Mouse (Mus musculus) midbrain, embryonic 14.5 days (tissue): ENCODE results near the gene Ipp. TPM values are rescaled to one million over a fixed set of nuclear protein-coding genes. Genes with fewer than 3 reads are reported as not detected.
A peak's percentile ranks its signal among the peaks of the same experiment; 100 is the strongest.

ENCODE experiments used
- ATAC-seq: fragments of 200-750 bp; cut with Nextera tagmentation; 2 replicates; pipeline ENCODE4 v1.8.0; 2017; ENCODE audit warnings: moderate number of reproducible peaks, moderate library complexity; ENCODE audit not compliant: low FRiP score, low TSS enrichment
- DNase-seq: peaks from one replicate; pipeline ENCODE4 v3.0.0-alpha.2; 2015
- H3K27ac ChIP-seq: fragments of 300-500 bp; sonication (generic); replicated peaks from 2 replicates; pipeline ENCODE4 v1.5.1; 2014; ENCODE audit warnings: mild to moderate bottlenecking, low read depth, low read length, moderate library complexity
- H3K27me3 ChIP-seq: fragments of 300-500 bp; sonication (generic); 2 replicates; pipeline ENCODE4 v1.6.1; 2014; ENCODE audit warnings: low read length, control low read depth, mixed read lengths; ENCODE audit not compliant: control insufficient read depth, insufficient read depth
- H3K36me3 ChIP-seq: fragments of 300-500 bp; sonication (generic); 2 replicates; pipeline ENCODE4 v1.6.1; 2014; ENCODE audit warnings: low read length, control low read depth; ENCODE audit not compliant: control insufficient read depth, insufficient read depth
- H3K4me1 ChIP-seq: fragments of 300-500 bp; sonication (generic); 2 replicates; pipeline ENCODE4 v1.6.1; 2014; ENCODE audit warnings: mild to moderate bottlenecking, antibody characterized with exemption, low read length, control low read depth; ENCODE audit not compliant: control insufficient read depth, insufficient read depth
- H3K4me2 ChIP-seq: fragments of 300-500 bp; sonication (generic); 2 replicates; pipeline ENCODE4 v1.6.1; 2014; ENCODE audit warnings: mild to moderate bottlenecking, low read length, moderate library complexity
- H3K4me3 ChIP-seq: fragments of 300-500 bp; sonication (generic); replicated peaks from 2 replicates; pipeline ENCODE4 v1.5.1; 2014; ENCODE audit warnings: low read depth, low read length
- H3K9ac ChIP-seq: fragments of 300-500 bp; sonication (generic); replicated peaks from 2 replicates; pipeline ENCODE4 v1.6.1; 2014; ENCODE audit warnings: mild to moderate bottlenecking, low read length, moderate library complexity
- H3K9me3 ChIP-seq: fragments of 300-500 bp; sonication (generic); 2 replicates; pipeline ENCODE4 v1.6.1; 2016; ENCODE audit warnings: low read length, control low read depth, mixed read lengths; ENCODE audit not compliant: control insufficient read depth
- WGBS: fragments of 180-500 bp; shearing (Covaris S2); extraction: QIAGEN DNeasy Blood & Tissue Kit; methylation state at CpG from one replicate; pipeline ENCODE4 v1.1.7; 2014; 5-methylcytosine and 5-hydroxymethylcytosine counted together
- polyA plus RNA-seq: library from polyadenylated mRNA; unstranded; fragments of >200 nt; fragmentation: Nextera tagmentation; extraction: Ambion mirVana; gene quantifications from 2 replicates; pipeline ENCODE4 v1.2.1, GENCODE M21; 2014

Ipp gene
- polyA plus RNA-seq, 1 experiment from 2014 or later: 4.5 TPM

- H3K4me3 ChIP-seq: no peak overlapping the region
- H3K4me1 ChIP-seq: no peaks in the 10 kb centered on the region
- H3K36me3 ChIP-seq: no peaks in the 10 kb centered on the region
- H3K9me3 ChIP-seq: 0 out of 2 replicates have a peak, but pooled peaks cover 3% of the 10 kb centered on the region
- H3K9ac ChIP-seq: no peak overlapping the region
- H3K4me2 ChIP-seq: no peak overlapping the region
- H3K27me3 ChIP-seq: no peaks in the 10 kb centered on the region
- WGBS: 91% methylated on average over 4 of the region's 4 CpGs
- ATAC-seq (no peak), DNase-seq (no peak)
- no peak overlapping the region for H3K27ac ChIP-seq
Measured at GRCm38 (mm10) chr4:116492460-116492859, 14.9 kb upstream of the Ipp start.

- WGBS: 90% methylated on average over 5 of the region's 5 CpGs
- DNase-seq (no peak), ATAC-seq (no peak)
- H3K4me2 ChIP-seq: no peak overlapping the region
- H3K4me1 ChIP-seq: no peaks in the 10 kb centered on the region
- H3K36me3 ChIP-seq: no peaks in the 10 kb centered on the region
- 0 out of 2 replicates have a peak, but pooled peaks cover 3% of the 10 kb centered on the region for H3K9me3 ChIP-seq
- H3K27ac ChIP-seq: no peak overlapping the region
- H3K27me3 ChIP-seq: no peaks in the 10 kb centered on the region
- H3K9ac ChIP-seq: no peak overlapping the region
- H3K4me3 ChIP-seq: no peak overlapping the region
Measured at GRCm38 (mm10) chr4:116493646-116494045, 13.7 kb upstream of the Ipp start.

GRCm38 (mm10) chr4:116499978-116500377 lies 7.4 kb upstream of the Ipp start:
- DNase-seq: no peak
- no peaks in the 10 kb centered on the region for H3K4me1 ChIP-seq
- no peaks in the 10 kb centered on the region for H3K9me3 ChIP-seq
- H3K36me3 ChIP-seq: no peaks in the 10 kb centered on the region
- ATAC-seq: no peak
- WGBS: 85% methylated on average over 3 of the region's 3 CpGs
- no peak overlapping the region for H3K4me2 ChIP-seq
- no peak overlapping the region for H3K4me3 ChIP-seq
- no peak overlapping the region for H3K9ac ChIP-seq
- H3K27me3 ChIP-seq: no peaks in the 10 kb centered on the region
- no peak overlapping the region for H3K27ac ChIP-seq

- H3K27ac ChIP-seq: peak overlapping the region; percentile 88
- H3K36me3 ChIP-seq: no peaks in the 10 kb centered on the region
- peak overlapping the region; percentile 80 for H3K9ac ChIP-seq
- no peaks in the 10 kb centered on the region for H3K9me3 ChIP-seq
- DNase-seq: no peak
- peak; percentile 25; the same call in 1 of the 2 replicates for ATAC-seq
- peaks cover 7% of the 10 kb centered on the region for H3K4me1 ChIP-seq
- H3K4me2 ChIP-seq: peak overlapping the region; percentile 59
- H3K27me3 ChIP-seq: no peaks in the 10 kb centered on the region
- peak overlapping the region; percentile 51 for H3K4me3 ChIP-seq
- WGBS: 25% methylated on average over 11 of the region's 11 CpGs
Measured at GRCm38 (mm10) chr4:116506886-116507424, 394 bp upstream of the Ipp start.

- H3K4me2 ChIP-seq: no peak overlapping the region
- no peak overlapping the region for H3K27ac ChIP-seq
- 68% methylated on average over 2 of the region's 2 CpGs for WGBS
- peaks cover 14% of the 10 kb centered on the region for H3K36me3 ChIP-seq
- DNase-seq (no peak), ATAC-seq (no peak)
- H3K4me3 ChIP-seq: no peak overlapping the region
- no peaks in the 10 kb centered on the region for H3K4me1 ChIP-seq
- H3K27me3 ChIP-seq: no peaks in the 10 kb centered on the region
- no peak overlapping the region for H3K9ac ChIP-seq
- H3K9me3 ChIP-seq: no peaks in the 10 kb centered on the region
Measured at GRCm38 (mm10) chr4:116531109-116531508, 23.8 kb downstream of the Ipp start.

GRCm38 (mm10) chr4:116536351-116536750 lies 29.0 kb downstream of the Ipp start:
- Histone ChIP-seq H3K4me3 (no peak overlapping the region), H3K27me3 (no peaks in the 10 kb centered on the region), H3K27ac (no peak overlapping the region), H3K4me2 (no peak overlapping the region), H3K4me1 (no peaks in the 10 kb centered on the region), H3K36me3 (peaks cover 8% of the 10 kb centered on the region; the same call in 1 of the 2 replicates), H3K9me3 (no peaks in the 10 kb centered on the region), H3K9ac (no peak overlapping the region)
- no peak for ATAC-seq
- no peak for DNase-seq

- Histone ChIP-seq H3K27me3 (no peaks in the 10 kb centered on the region), H3K4me2 (no peak overlapping the region), H3K27ac (no peak overlapping the region), H3K4me1 (no peaks in the 10 kb centered on the region), H3K9ac (no peak overlapping the region), H3K9me3 (no peaks in the 10 kb centered on the region), H3K4me3 (no peak overlapping the region), H3K36me3 (peaks cover 8% of the 10 kb centered on the region; the same call in 1 of the 2 replicates)
- ATAC-seq (no peak), DNase-seq (no peak)
- 91% methylated on average over 3 of the region's 3 CpGs for WGBS
Measured at GRCm38 (mm10) chr4:116537737-116538136, 30.4 kb downstream of the Ipp start.

- ATAC-seq: no peak
- DNase-seq: no peak
- peaks cover 18% of the 10 kb centered on the region for H3K36me3 ChIP-seq
- H3K27ac ChIP-seq: no peak overlapping the region
- no peaks in the 10 kb centered on the region for H3K9me3 ChIP-seq
- H3K4me3 ChIP-seq: no peak overlapping the region
- no peak overlapping the region for H3K4me2 ChIP-seq
- H3K27me3 ChIP-seq: no peaks in the 10 kb centered on the region
- WGBS: 94% methylated on average over 1 of the region's 1 CpGs
- H3K4me1 ChIP-seq: no peaks in the 10 kb centered on the region
- no peak overlapping the region for H3K9ac ChIP-seq
Measured at GRCm38 (mm10) chr4:116550432-116550831, 43.1 kb downstream of the Ipp start.

GRCm38 (mm10) chr4:116553035-116553434 lies 45.7 kb downstream of the Ipp start:
- H3K36me3 ChIP-seq: peaks cover 18% of the 10 kb centered on the region
- H3K27ac ChIP-seq: no peak overlapping the region
- no peaks in the 10 kb centered on the region for H3K27me3 ChIP-seq
- WGBS: 77% methylated on average over 3 of the region's 3 CpGs
- H3K9ac ChIP-seq: no peak overlapping the region
- no peak for ATAC-seq
- no peak overlapping the region for H3K4me3 ChIP-seq
- H3K9me3 ChIP-seq: no peaks in the 10 kb centered on the region
- H3K4me1 ChIP-seq: no peaks in the 10 kb centered on the region
- DNase-seq: no peak
- no peak overlapping the region for H3K4me2 ChIP-seq
